Mouse (Mus musculus) kidney, adult 2 months (tissue): ENCODE measurements around the gene AC161166.1.

Source experiments
- CTCF ChIP-seq: fragments of 200-500 bp; conservative IDR thresholded peaks from 2 replicates; pipeline ENCODE4 v1.5.1; 2011; ENCODE audit warnings: low read depth, mild to moderate bottlenecking, control low read depth, low read length, moderate library complexity, mixed read lengths; ENCODE audit not compliant: insufficient read depth, insufficient read length
- POLR2A ChIP-seq: fragments of 200-500 bp; IDR thresholded peaks from one replicate; pipeline ENCODE4 v1.6.1; 2011; ENCODE audit warnings: low read depth, low read length, control low read depth

DNA sequence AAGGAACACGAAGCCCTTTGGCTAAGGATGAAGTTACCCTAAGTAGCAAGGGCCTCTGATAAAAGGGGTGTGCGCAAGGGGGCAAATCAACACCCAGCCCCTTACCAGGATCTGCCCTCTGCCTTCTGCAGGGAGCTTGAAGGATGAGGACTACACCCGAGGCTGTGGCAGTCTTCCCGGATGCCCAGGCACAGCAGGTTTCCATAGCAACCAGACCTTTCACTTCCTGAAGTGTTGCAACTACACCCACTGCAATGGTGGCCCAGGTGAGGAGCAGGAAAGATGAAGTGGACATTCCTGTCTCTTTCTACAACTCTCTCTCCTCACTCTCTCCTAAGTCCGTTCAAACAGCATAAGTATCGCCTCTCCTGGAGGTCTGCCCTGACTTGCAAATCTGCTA lies 39.8 kb downstream of the AC161166.1 start:
- TF ChIP-seq CTCF (no peak), POLR2A (no peak)
